Mouse (Mus musculus): ENCODE data around the gene Chrna3. TPM values are rescaled to one million over a fixed set of nuclear protein-coding genes. Genes with fewer than 3 reads are reported as not detected.

Gene Chrna3
- polyA plus RNA-seq (2012; rRNA removed): not detected in 2 replicates

DNA sequence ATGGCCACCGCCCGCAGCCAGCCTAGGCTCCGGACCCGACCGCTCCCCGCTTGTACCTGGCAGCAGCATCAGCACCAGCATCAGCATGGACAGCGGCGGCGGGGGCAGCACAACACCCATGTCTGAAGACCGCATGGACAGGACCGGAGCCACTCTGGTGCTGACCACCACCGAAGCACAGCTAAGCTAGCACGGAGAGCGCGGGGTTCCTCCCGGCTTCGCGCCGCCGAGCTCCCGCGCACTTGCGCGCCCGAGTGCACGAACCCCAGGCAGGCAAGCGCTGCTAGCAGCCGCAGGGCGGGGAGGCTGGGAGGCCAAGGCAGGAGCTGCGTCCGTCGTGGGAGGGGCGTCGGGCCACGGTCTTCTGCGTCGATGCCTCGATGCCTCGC lies at the start of gene Chrna3:
Chrna3 (minus strand) TSS at position 288 of the 389 bp plus-strand sequence.
- peaks cover 3% of the 10 kb centered on the region; the same call in 1 of the 2 replicates for H3K27me3 ChIP-seq (ENCODE audit: control insufficient read depth, insufficient read depth, low read length)
- H3K4me1 ChIP-seq (ENCODE audit: control insufficient read depth, insufficient read depth, insufficient read length): no peaks in the 10 kb centered on the region
- WGBS: 9% methylated on average over 39 of the region's 39 CpGs
- no peaks in the 10 kb centered on the region for H3K36me3 ChIP-seq (ENCODE audit: control insufficient read depth, insufficient read depth, low read length)
- TF ChIP-seq CTCF (IDR thresholded peaks at IDR 0.05; ENCODE audit: extremely low read depth, insufficient read depth, insufficient read length, insufficient replicate concordance): no peak
- TF ChIP-seq POLR2A (IDR thresholded peaks at IDR 0.05; ENCODE audit: low read depth, low read length): no peak
- H3K4me3 ChIP-seq (ENCODE audit: extremely low read depth, insufficient read depth, insufficient read length): no peak within 1 kb of the TSS
- no peak for DNase-seq (ENCODE audit: low read depth in 1 of 2, low spot score in 2 of 2)
- H3K27ac ChIP-seq (ENCODE audit: insufficient read depth, low read length): no peak within 1 kb of the TSS

DNA sequence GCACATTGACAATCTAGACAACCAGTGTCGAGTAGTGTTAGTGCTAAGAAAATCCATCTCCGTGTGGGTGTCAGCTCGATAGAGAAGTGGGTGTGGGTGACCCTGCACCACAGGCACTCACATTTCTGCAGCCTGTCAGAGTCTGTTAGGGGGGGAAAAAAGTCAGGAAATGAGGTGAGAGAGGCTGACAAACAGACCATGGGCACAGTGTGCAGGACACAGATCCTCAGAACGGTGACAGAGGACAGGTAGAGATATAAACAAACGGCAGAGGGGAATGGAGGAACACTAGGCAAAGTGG lies 41.6 kb upstream of the Chrna3 start:
- Histone ChIP-seq H3K4me3 (ENCODE audit: extremely low read depth, insufficient read depth, insufficient read length) (no peak overlapping the region), H3K27ac (ENCODE audit: insufficient read depth, low read length) (no peak overlapping the region), H3K36me3 (ENCODE audit: control insufficient read depth, insufficient read depth, low read length) (no peaks in the 10 kb centered on the region), H3K4me1 (ENCODE audit: control insufficient read depth, insufficient read depth, insufficient read length) (no peaks in the 10 kb centered on the region), H3K27me3 (ENCODE audit: control insufficient read depth, insufficient read depth, low read length) (no peaks in the 10 kb centered on the region)
- DNase-seq (ENCODE audit: low read depth in 1 of 2, low spot score in 2 of 2): no peak
- 5% methylated on average over 5 of the region's 5 CpGs for WGBS
- TF ChIP-seq POLR2A (IDR thresholded peaks at IDR 0.05; ENCODE audit: low read depth, low read length) (no peak), CTCF (IDR thresholded peaks at IDR 0.05; ENCODE audit: extremely low read depth, insufficient read depth, insufficient read length, insufficient replicate concordance) (no peak)

DNA sequence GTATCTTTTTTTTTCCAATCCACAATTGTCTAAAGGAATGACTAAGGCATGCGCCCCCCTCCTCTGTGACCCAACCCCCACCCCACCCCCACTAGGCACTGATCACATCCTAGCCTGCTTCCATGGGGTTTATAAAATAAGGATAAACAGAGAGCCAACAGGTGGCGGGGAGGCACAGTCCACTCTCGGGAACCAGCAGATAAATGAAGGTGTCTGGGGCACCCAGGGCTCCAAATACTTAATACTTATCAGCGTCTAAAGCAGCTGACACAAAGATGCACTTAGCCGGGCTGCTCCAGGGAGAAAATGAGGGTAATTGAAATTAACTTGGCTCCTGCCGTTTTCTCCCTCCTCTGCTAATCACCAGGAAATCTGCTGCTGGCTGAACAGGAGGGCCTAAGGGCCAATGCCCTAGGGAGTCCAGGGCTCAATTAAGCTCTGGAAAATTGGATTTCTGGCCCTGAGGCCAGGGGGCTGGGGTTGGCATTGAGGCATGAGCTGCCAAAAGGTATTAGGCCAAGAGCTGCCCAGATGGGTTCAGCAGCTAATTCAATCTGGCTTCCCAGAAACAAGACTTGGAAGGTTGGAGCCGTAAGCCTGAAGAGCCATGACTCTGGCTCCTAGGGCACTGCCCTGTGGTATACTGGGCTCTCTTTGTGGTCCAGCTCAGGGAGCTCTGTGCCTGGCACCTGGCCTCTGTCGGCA lies 41.0 kb upstream of the Chrna3 start:
- Histone ChIP-seq H3K27ac (ENCODE audit: insufficient read depth, low read length) (no peak overlapping the region), H3K36me3 (ENCODE audit: control insufficient read depth, insufficient read depth, low read length) (no peaks in the 10 kb centered on the region)
- DNase-seq (ENCODE audit: low read depth in 1 of 2, low spot score in 2 of 2): no peak

GRCm38 (mm10) chr9:55065241-55065640 lies 38.9 kb upstream of the Chrna3 start:
- WGBS: 93% methylated on average over 9 of the region's 9 CpGs
- H3K4me1 ChIP-seq (ENCODE audit: control insufficient read depth, insufficient read depth, insufficient read length): no peaks in the 10 kb centered on the region
- no peak for DNase-seq (ENCODE audit: low read depth in 1 of 2, low spot score in 2 of 2)
- no peaks in the 10 kb centered on the region for H3K27me3 ChIP-seq (ENCODE audit: control insufficient read depth, insufficient read depth, low read length)
- no peaks in the 10 kb centered on the region for H3K36me3 ChIP-seq (ENCODE audit: control insufficient read depth, insufficient read depth, low read length)
- H3K4me3 ChIP-seq (ENCODE audit: extremely low read depth, insufficient read depth, insufficient read length): no peak overlapping the region
- no peak for TF ChIP-seq POLR2A (IDR thresholded peaks at IDR 0.05; ENCODE audit: low read depth, low read length)
- no peak for TF ChIP-seq CTCF (IDR thresholded peaks at IDR 0.05; ENCODE audit: extremely low read depth, insufficient read depth, insufficient read length, insufficient replicate concordance)
- H3K27ac ChIP-seq (ENCODE audit: insufficient read depth, low read length): no peak overlapping the region

More for the DNA sequence above, 41.0 kb upstream of the Chrna3 start:
- no peak overlapping the region for H3K4me3 ChIP-seq (ENCODE audit: extremely low read depth, insufficient read depth, insufficient read length)
- no peaks in the 10 kb centered on the region for H3K4me1 ChIP-seq (ENCODE audit: control insufficient read depth, insufficient read depth, insufficient read length)
- TF ChIP-seq POLR2A (IDR thresholded peaks at IDR 0.05; ENCODE audit: low read depth, low read length) (no peak), CTCF (IDR thresholded peaks at IDR 0.05; ENCODE audit: extremely low read depth, insufficient read depth, insufficient read length, insufficient replicate concordance) (no peak)
- H3K27me3 ChIP-seq (ENCODE audit: control insufficient read depth, insufficient read depth, low read length): no peaks in the 10 kb centered on the region
- 76% methylated on average over 8 of the region's 8 CpGs for WGBS

DNA sequence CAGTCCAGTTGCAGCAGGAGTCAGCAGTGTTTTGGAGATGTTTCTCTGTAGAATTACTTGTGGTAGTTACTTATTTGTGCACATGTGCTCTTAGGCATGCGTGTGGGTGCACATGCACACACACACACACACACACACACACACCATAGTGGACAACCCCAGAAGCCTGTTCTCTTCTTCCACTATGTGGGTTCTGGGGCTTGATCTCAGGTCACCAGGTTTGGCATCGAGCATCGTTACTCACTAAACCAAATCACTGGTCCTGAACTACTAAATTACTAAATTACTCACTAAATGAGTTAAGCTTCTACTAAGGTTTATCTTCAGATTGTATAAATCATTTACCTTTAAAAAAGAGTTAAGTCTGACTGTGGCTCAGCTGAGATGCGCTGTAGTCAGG lies 31.7 kb upstream of the Chrna3 start:
- Histone ChIP-seq H3K36me3 (ENCODE audit: control insufficient read depth, insufficient read depth, low read length) (no peaks in the 10 kb centered on the region), H3K4me3 (ENCODE audit: extremely low read depth, insufficient read depth, insufficient read length) (no peak overlapping the region), H3K27me3 (ENCODE audit: control insufficient read depth, insufficient read depth, low read length) (no peaks in the 10 kb centered on the region), H3K4me1 (ENCODE audit: control insufficient read depth, insufficient read depth, insufficient read length) (no peaks in the 10 kb centered on the region), H3K27ac (ENCODE audit: insufficient read depth, low read length) (no peak overlapping the region)
- TF ChIP-seq POLR2A (IDR thresholded peaks at IDR 0.05; ENCODE audit: low read depth, low read length): no peak
- no peak for TF ChIP-seq CTCF (IDR thresholded peaks at IDR 0.05; ENCODE audit: extremely low read depth, insufficient read depth, insufficient read length, insufficient replicate concordance)
- WGBS: 92% methylated on average over 4 of the region's 4 CpGs
- DNase-seq (ENCODE audit: low read depth in 1 of 2, low spot score in 2 of 2): no peak

GRCm38 (mm10) chr9:55055386-55055930 lies 29.1 kb upstream of the Chrna3 start:
- Histone ChIP-seq H3K4me1 (ENCODE audit: control insufficient read depth, insufficient read depth, insufficient read length) (no peaks in the 10 kb centered on the region), H3K36me3 (ENCODE audit: control insufficient read depth, insufficient read depth, low read length) (no peaks in the 10 kb centered on the region), H3K27me3 (ENCODE audit: control insufficient read depth, insufficient read depth, low read length) (no peaks in the 10 kb centered on the region), H3K4me3 (ENCODE audit: extremely low read depth, insufficient read depth, insufficient read length) (no peak overlapping the region), H3K27ac (ENCODE audit: insufficient read depth, low read length) (no peak overlapping the region)
- WGBS: 88% methylated on average over 2 of the region's 2 CpGs
- TF ChIP-seq POLR2A (IDR thresholded peaks at IDR 0.05; ENCODE audit: low read depth, low read length): no peak
- TF ChIP-seq CTCF (IDR thresholded peaks at IDR 0.05; ENCODE audit: extremely low read depth, insufficient read depth, insufficient read length, insufficient replicate concordance): no peak
- no peak for DNase-seq (ENCODE audit: low read depth in 1 of 2, low spot score in 2 of 2)

- H3K4me1 ChIP-seq (ENCODE audit: control insufficient read depth, insufficient read depth, insufficient read length): no peaks in the 10 kb centered on the region
- no peak within 1 kb of the TSS for H3K4me3 ChIP-seq (ENCODE audit: extremely low read depth, insufficient read depth, insufficient read length)
- 2% methylated on average over 23 of the region's 23 CpGs for WGBS
- 0 out of 2 replicates have a peak, but pooled peaks cover 2% of the 10 kb centered on the region for H3K27me3 ChIP-seq (ENCODE audit: control insufficient read depth, insufficient read depth, low read length)
- no peak within 1 kb of the TSS for H3K27ac ChIP-seq (ENCODE audit: insufficient read depth, low read length)
- DNase-seq (ENCODE audit: low read depth in 1 of 2, low spot score in 2 of 2): no peak
- TF ChIP-seq CTCF (IDR thresholded peaks at IDR 0.05; ENCODE audit: extremely low read depth, insufficient read depth, insufficient read length, insufficient replicate concordance) (no peak), POLR2A (IDR thresholded peaks at IDR 0.05; ENCODE audit: low read depth, low read length) (no peak)
- H3K36me3 ChIP-seq (ENCODE audit: control insufficient read depth, insufficient read depth, low read length): no peaks in the 10 kb centered on the region
These were observed 22.0 kb upstream of the Chrna3 start, which contains the start of gene Chrnb4 for GRCm38 (mm10) chr9:55048211-55048880. Gene Chrnb4 (minus strand): TSS chr9:55048779.
